ENCODE assay signal across 26 mouse cellular contexts in genomic region chr8:82995727-82996438, GRCm38 (mm10).
A peak's percentile ranks its signal among the peaks of the same experiment; 100 is the strongest.
DNase-seq lines count a peak whose midpoint lies in the region; ATAC-seq and TF ChIP-seq lines count a peak whose summit lies in the region.
"Had no signal": no experiment of that assay in that cellular context is flagged by ENCODE, and none has a peak within 500 bp of the region (broad histone marks: within the 10 kb centered on the region; RNA-seq: fewer than 3 reads in every experiment).

No protein-coding gene starts in this region.

- no peak for TF ChIP-seq CTCF in lung, adult 2 months (IDR thresholded peaks at IDR 0.05; ENCODE audit: insufficient read depth, low read length)
- no peak for TF ChIP-seq CTCF in lung, postnatal 0 days (IDR thresholded peaks at IDR 0.05)

- H3K27ac ChIP-seq in lung, embryonic 15.5 days, result peak overlapping the region; percentile 47; the same call in 1 of the 2 replicates
- no peak overlapping the region for H3K27ac ChIP-seq in lung, postnatal 0 days (ENCODE audit: low read length)
- H3K27ac ChIP-seq in midbrain, embryonic 10.5 days (replicated peaks), result no peak overlapping the region
- H3K27ac ChIP-seq: embryonic facial prominence, embryonic 13.5 days; forebrain, embryonic 12.5 days; forebrain, embryonic 15.5 days; heart, adult 2 months; heart, embryonic 10.5 days; heart, embryonic 13.5 days; hindbrain, embryonic 12.5 days; hindbrain, embryonic 15.5 days had no signal

- no peak for DNase-seq in lung, adult 2 months
- DNase-seq in lung, postnatal 0 days (ENCODE audit: low spot score), result peak; percentile 90
- peak; percentile 65 for DNase-seq in lung, postnatal 25 days (ENCODE audit: low spot score)
- no peak for DNase-seq in midbrain, embryonic 10.5 days (ENCODE audit: low spot score)
- DNase-seq in cerebellum, adult 18-20 months, result no peak
- DNase-seq: adrenal gland, adult 8-10 months; adrenal gland, postnatal 25 days; cerebellum, adult 11-12 months; cerebellum, adult 9-10 months; cerebellum, postnatal 14 days; gastrocnemius, postnatal 10 days; gastrocnemius, postnatal 36 days; heart, adult 2 months; heart, postnatal 14 days; heart, postnatal 4 days had no signal

- peaks cover 9% of the 10 kb centered on the region; the same call in 1 of the 2 replicates for H3K4me1 ChIP-seq in lung, embryonic 15.5 days
- H3K4me1 ChIP-seq in lung, adult 2 months (ENCODE audit: control insufficient read depth, insufficient read depth, low read length), result peaks cover 3% of the 10 kb centered on the region; the same call in 1 of the 2 replicates
- H3K4me1 ChIP-seq in lung, postnatal 0 days (ENCODE audit: insufficient read depth, low read depth, low read length), result no peaks in the 10 kb centered on the region
- no peaks in the 10 kb centered on the region for H3K4me1 ChIP-seq in midbrain, embryonic 10.5 days
- H3K4me1 ChIP-seq: forebrain, embryonic 12.5 days; forebrain, embryonic 15.5 days; heart, embryonic 10.5 days; hindbrain, embryonic 12.5 days; hindbrain, embryonic 15.5 days had no signal

- no peak overlapping the region for H3K4me3 ChIP-seq in lung, embryonic 15.5 days
- H3K4me3 ChIP-seq in lung, adult 2 months (replicated peaks; ENCODE audit: extremely low read depth, low read depth, low read length), result no peak overlapping the region
- no peak overlapping the region for H3K4me3 ChIP-seq in lung, postnatal 0 days (ENCODE audit: low read depth, low read length)
- no peak overlapping the region for H3K4me3 ChIP-seq in midbrain, embryonic 10.5 days
- H3K4me3 ChIP-seq: embryonic facial prominence, embryonic 13.5 days; erythroblast, embryonic 14.5 days; forebrain, embryonic 12.5 days; forebrain, embryonic 15.5 days; heart, adult 2 months; heart, embryonic 10.5 days; heart, embryonic 13.5 days; hindbrain, embryonic 12.5 days; hindbrain, embryonic 15.5 days had no signal

- WGBS in lung, embryonic 15.5 days, result 51% methylated on average over 3 of the region's 3 CpGs
- 67% methylated on average over 3 of the region's 3 CpGs for WGBS in lung, adult 2 months
- WGBS in lung, postnatal 0 days, result 56% methylated on average over 3 of the region's 3 CpGs
- WGBS in midbrain, embryonic 10.5 days, result 85% methylated on average over 3 of the region's 3 CpGs

- peak overlapping the region; percentile 17; the same call in 1 of the 2 replicates for H3K4me2 ChIP-seq in lung, embryonic 15.5 days
- no peak overlapping the region for H3K4me2 ChIP-seq in lung, postnatal 0 days (replicated peaks; ENCODE audit: low read depth, low read length)
- H3K4me2 ChIP-seq: embryonic facial prominence, embryonic 13.5 days; forebrain, embryonic 12.5 days; forebrain, embryonic 15.5 days; heart, embryonic 13.5 days; hindbrain, embryonic 12.5 days; hindbrain, embryonic 15.5 days had no signal

- no peaks in the 10 kb centered on the region for H3K36me3 ChIP-seq in lung, embryonic 15.5 days
- no peaks in the 10 kb centered on the region for H3K36me3 ChIP-seq in lung, postnatal 0 days (ENCODE audit: insufficient read depth, low read length)
- H3K36me3 ChIP-seq in midbrain, embryonic 10.5 days, result no peaks in the 10 kb centered on the region
- H3K36me3 ChIP-seq: embryonic facial prominence, embryonic 13.5 days; forebrain, embryonic 12.5 days; forebrain, embryonic 15.5 days; heart, embryonic 10.5 days; heart, embryonic 13.5 days; hindbrain, embryonic 12.5 days; hindbrain, embryonic 15.5 days had no signal

- H3K9ac ChIP-seq in lung, embryonic 15.5 days, result no peak overlapping the region
- H3K9ac ChIP-seq in lung, postnatal 0 days (replicated peaks; ENCODE audit: low read depth), result no peak overlapping the region
- H3K9ac ChIP-seq: embryonic facial prominence, embryonic 13.5 days; forebrain, embryonic 12.5 days; forebrain, embryonic 15.5 days; heart, embryonic 13.5 days; hindbrain, embryonic 12.5 days; hindbrain, embryonic 15.5 days had no signal

- TF ChIP-seq POLR2A in lung, adult 2 months (IDR thresholded peaks at IDR 0.05; ENCODE audit: borderline replicate concordance, extremely low read depth, low read depth, low read length), result no peak

- H3K9me3 ChIP-seq in lung, embryonic 15.5 days, result no peaks in the 10 kb centered on the region
- no peaks in the 10 kb centered on the region for H3K9me3 ChIP-seq in lung, postnatal 0 days (ENCODE audit: low read length)
- H3K9me3 ChIP-seq in midbrain, embryonic 10.5 days (replicated peaks), result no peaks in the 10 kb centered on the region
- H3K9me3 ChIP-seq: embryonic facial prominence, embryonic 13.5 days; forebrain, embryonic 12.5 days; forebrain, embryonic 15.5 days; heart, embryonic 10.5 days; heart, embryonic 13.5 days; hindbrain, embryonic 12.5 days; hindbrain, embryonic 15.5 days had no signal

- H3K27me3 ChIP-seq in lung, embryonic 15.5 days, result no peaks in the 10 kb centered on the region
- H3K27me3 ChIP-seq in lung, postnatal 0 days (replicated peaks; ENCODE audit: insufficient read depth, low read length), result no peaks in the 10 kb centered on the region
- H3K27me3 ChIP-seq in midbrain, embryonic 10.5 days (ENCODE audit: low read depth, poor library complexity, severe bottlenecking), result no peaks in the 10 kb centered on the region
- H3K27me3 ChIP-seq: embryonic facial prominence, embryonic 13.5 days; forebrain, embryonic 12.5 days; forebrain, embryonic 15.5 days; heart, embryonic 13.5 days; hindbrain, embryonic 12.5 days; hindbrain, embryonic 15.5 days had no signal

- TF ChIP-seq EP300 in lung, postnatal 0 days (IDR thresholded peaks at IDR 0.05), result peak; percentile 94

- peak; percentile 78 for ATAC-seq in lung, embryonic 15.5 days (ENCODE audit: borderline replicate concordance, extremely low read depth, low FRiP score, low TSS enrichment)
- peak; percentile 95 for ATAC-seq in lung, postnatal 0 days
- ATAC-seq: activated CD4-positive, CD25-positive, alpha-beta regulatory T cell, adult 4 months; CD4-positive, CD25-positive, alpha-beta regulatory T cell, adult 4 months; forebrain, embryonic 15.5 days had no signal

Comparison
In these comparisons a context has a peak if more than half of its experiments do, and no peak if none do; other contexts are left out.
1. DNase-seq: peak in lung, postnatal 0 days (single experiment) and lung, postnatal 25 days (single experiment); none in lung, adult 2 months (single experiment), midbrain, embryonic 10.5 days (single experiment) and cerebellum, adult 18-20 months (0 of 2).